Mouse (Mus musculus) small intestine, adult 2 months (tissue): ENCODE data around the gene Tsc22d1. TPM values are rescaled to one million over a fixed set of nuclear protein-coding genes. Genes with fewer than 3 reads are reported as not detected.

Experiments
- H3K27ac ChIP-seq: fragments of 200-500 bp; 2 replicates; pipeline ENCODE4 v1.5.1; 2012; ENCODE audit warnings: low read depth, low read length, control low read depth, inconsistent platforms; ENCODE audit not compliant: insufficient read depth
- H3K27me3 ChIP-seq: fragments of 200-500 bp; 2 replicates; pipeline ENCODE4 v1.6.1; 2012; ENCODE audit warnings: mild to moderate bottlenecking, moderate library complexity, low read length, inconsistent platforms; ENCODE audit not compliant: control insufficient read depth, insufficient read depth
- H3K36me3 ChIP-seq: fragments of 200-500 bp; 2 replicates; pipeline ENCODE4 v1.6.1; 2012; ENCODE audit warnings: mild to moderate bottlenecking, low read length, control low read depth, inconsistent platforms; ENCODE audit not compliant: control insufficient read depth, insufficient read depth
- H3K4me1 ChIP-seq: fragments of 200-500 bp; 2 replicates; pipeline ENCODE4 v1.6.1; 2012; ENCODE audit warnings: low read length, inconsistent platforms, mixed read lengths; ENCODE audit not compliant: control insufficient read depth, insufficient read depth, insufficient read length
- H3K4me3 ChIP-seq: fragments of 200-500 bp; 2 replicates; pipeline ENCODE4 v1.5.1; 2012; ENCODE audit warnings: low read depth, mild to moderate bottlenecking, control low read depth, inconsistent platforms, low read length, moderate library complexity
- CTCF ChIP-seq: fragments of 200-500 bp; IDR thresholded peaks from 2 replicates; pipeline ENCODE4 v1.5.1; 2012; ENCODE audit warnings: low read depth, mild to moderate bottlenecking, control low read depth, inconsistent platforms, low read length, moderate library complexity, mixed read lengths; ENCODE audit not compliant: insufficient replicate concordance, insufficient read length; ENCODE audit errors: extremely low read depth
- POLR2A ChIP-seq: fragments of 200-500 bp; IDR thresholded peaks from 2 replicates; pipeline ENCODE4 v1.6.1; 2012; ENCODE audit warnings: low read depth, mild to moderate bottlenecking, control low read depth, inconsistent platforms, low read length, moderate library complexity
- WGBS: fragments of 180-500 bp; shearing (Covaris S2); methylation state at CpG from one replicate; pipeline ENCODE4 v1.1.7; 2018; 5-methylcytosine and 5-hydroxymethylcytosine counted together
- polyA plus RNA-seq: library from polyadenylated mRNA; depleted of rRNA; stranded (reverse); fragments of >200 nt; gene quantifications from 2 replicates; pipeline ENCODE4 v1.2.3, GENCODE M21; 2012; rRNA removed

Tsc22d1 gene
- polyA plus RNA-seq, result 121 and 254 TPM in 2 replicates

GRCm38 (mm10) chr14:76414862-76415780 lies at the start of gene Tsc22d1:
Tsc22d1 (plus strand) TSS chr14:76414961.
- H3K27ac ChIP-seq, result peak within 1 kb of the TSS; percentile 44
- H3K4me1 ChIP-seq, result peaks cover 11% of the 10 kb centered on the region
- peaks cover 2% of the 10 kb centered on the region; the same call in 1 of the 2 replicates for H3K27me3 ChIP-seq
- H3K36me3 ChIP-seq, result no peaks in the 10 kb centered on the region
- TF ChIP-seq POLR2A (no peak), CTCF (no peak)
- peak within 1 kb of the TSS; percentile 68 for H3K4me3 ChIP-seq
- WGBS, result 1% methylated on average over 111 of the region's 128 CpGs

- Histone ChIP-seq H3K36me3 (no peaks in the 10 kb centered on the region), H3K4me1 (no peaks in the 10 kb centered on the region), H3K27me3 (no peaks in the 10 kb centered on the region), H3K27ac (no peak overlapping the region), H3K4me3 (no peak overlapping the region)
- TF ChIP-seq CTCF (no peak), POLR2A (no peak)
- WGBS, result 95% methylated on average over 6 of the region's 6 CpGs
Measured at GRCm38 (mm10) chr14:76373638-76374037, 41.1 kb upstream of the Tsc22d1 start.

DNA sequence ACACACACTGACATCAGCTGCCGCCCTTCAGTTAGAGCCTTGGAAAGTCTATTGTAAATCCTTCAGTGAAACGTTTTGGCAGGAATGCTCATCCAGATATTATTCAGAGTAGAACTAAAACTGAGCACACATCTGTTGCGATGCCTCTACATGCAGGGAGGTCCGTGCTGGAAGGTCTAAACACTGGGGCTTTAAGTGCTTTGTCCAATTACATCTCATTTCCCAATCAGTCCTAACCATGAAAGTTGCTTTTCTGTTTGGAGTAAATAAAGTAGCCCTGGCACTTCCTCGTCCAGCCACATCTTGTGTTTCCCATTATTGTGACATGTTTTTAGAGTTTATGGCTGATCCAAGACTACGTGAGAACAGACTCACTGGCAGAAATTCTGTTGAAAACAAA lies 40.2 kb upstream of the Tsc22d1 start:
- Histone ChIP-seq H3K27me3 (no peaks in the 10 kb centered on the region), H3K4me1 (no peaks in the 10 kb centered on the region), H3K27ac (no peak overlapping the region), H3K36me3 (no peaks in the 10 kb centered on the region), H3K4me3 (no peak overlapping the region)
- TF ChIP-seq CTCF (no peak), POLR2A (no peak)
- WGBS, result 75% methylated on average over 6 of the region's 6 CpGs

DNA sequence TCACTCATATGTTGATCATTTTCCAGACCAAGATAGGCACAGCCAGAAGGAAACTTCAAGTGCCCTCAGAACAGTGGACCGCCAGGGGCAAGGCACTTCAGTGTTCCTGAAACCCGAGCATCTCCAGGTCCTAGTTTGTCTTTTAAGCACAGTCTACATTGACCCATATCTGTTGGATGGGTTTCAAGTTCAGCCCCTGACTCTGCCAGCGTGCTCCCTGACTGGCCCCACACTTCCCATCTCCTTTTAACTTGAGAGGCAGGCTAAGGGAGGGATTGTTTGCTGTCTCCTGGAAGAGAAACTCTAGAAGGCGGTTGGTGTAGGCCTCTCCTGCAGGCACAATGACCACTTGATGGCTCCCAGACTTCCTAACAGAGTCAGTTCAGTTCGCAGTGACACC lies 38.2 kb upstream of the Tsc22d1 start:
- TF ChIP-seq POLR2A (no peak), CTCF (no peak)
- WGBS, result 88% methylated on average over 5 of the region's 5 CpGs
- no peaks in the 10 kb centered on the region for H3K27me3 ChIP-seq
- H3K4me1 ChIP-seq, result no peaks in the 10 kb centered on the region
- no peak overlapping the region for H3K4me3 ChIP-seq
- no peak overlapping the region for H3K27ac ChIP-seq
- H3K36me3 ChIP-seq, result no peaks in the 10 kb centered on the region

GRCm38 (mm10) chr14:76379411-76379810 lies 35.4 kb upstream of the Tsc22d1 start:
- no peaks in the 10 kb centered on the region for H3K36me3 ChIP-seq
- H3K4me1 ChIP-seq, result no peaks in the 10 kb centered on the region
- H3K27ac ChIP-seq, result no peak overlapping the region
- H3K27me3 ChIP-seq, result no peaks in the 10 kb centered on the region
- H3K4me3 ChIP-seq, result no peak overlapping the region
- WGBS, result 92% methylated on average over 3 of the region's 3 CpGs
- TF ChIP-seq CTCF (no peak), POLR2A (no peak)

- no peak for TF ChIP-seq CTCF
- TF ChIP-seq POLR2A, result no peak
- WGBS, result 69% methylated on average over 7 of the region's 7 CpGs
Measured at GRCm38 (mm10) chr14:76388025-76388424, 26.7 kb upstream of the Tsc22d1 start.

GRCm38 (mm10) chr14:76398251-76398650 lies 16.5 kb upstream of the Tsc22d1 start:
- no peak for TF ChIP-seq POLR2A
- TF ChIP-seq CTCF, result no peak
- Histone ChIP-seq H3K27me3 (no peaks in the 10 kb centered on the region), H3K27ac (no peak overlapping the region), H3K36me3 (no peaks in the 10 kb centered on the region), H3K4me3 (no peak overlapping the region), H3K4me1 (no peaks in the 10 kb centered on the region)

More at GRCm38 (mm10) chr14:76388025-76388424, 26.7 kb upstream of the Tsc22d1 start:
- Histone ChIP-seq H3K36me3 (no peaks in the 10 kb centered on the region), H3K4me3 (no peak overlapping the region), H3K27ac (no peak overlapping the region), H3K4me1 (no peaks in the 10 kb centered on the region), H3K27me3 (no peaks in the 10 kb centered on the region)
